Mouse (Mus musculus) liver, adult (tissue): ENCODE measurements at regions not wholly inside any gene's neighbourhood (a gene's known extent, or its start where the extent isn't known, plus 50 kb on each side); places are given as distances from the start of the nearest gene placed in this dataset.

Experiments
- GATA4 ChIP-seq: IDR thresholded peaks from 2 replicates; pipeline ENCODE4 v1.6.1; 2014; ENCODE audit warnings: mild to moderate bottlenecking, low read length; ENCODE audit not compliant: insufficient replicate concordance

DNA sequence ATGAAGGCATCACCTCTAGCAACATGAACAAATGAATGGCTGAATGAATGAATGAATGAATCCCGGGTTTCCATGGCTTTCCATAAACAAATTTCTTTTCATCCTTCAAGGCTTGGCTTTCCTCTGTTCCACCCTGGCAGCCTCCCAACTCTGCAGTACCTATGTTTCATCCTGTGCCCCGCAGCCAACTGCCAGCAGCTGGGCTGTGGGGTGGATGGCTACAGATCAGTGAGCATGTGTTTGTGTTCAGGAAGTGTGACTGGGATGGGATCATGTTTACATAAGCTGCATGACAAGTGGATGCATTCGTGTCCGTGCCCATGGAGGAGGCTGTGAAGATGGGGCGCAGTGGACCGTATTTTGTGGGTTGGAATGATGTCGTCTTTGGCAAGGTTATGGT lies 200.5 kb upstream of the Sulf2 start:
- no peak for TF ChIP-seq GATA4

DNA sequence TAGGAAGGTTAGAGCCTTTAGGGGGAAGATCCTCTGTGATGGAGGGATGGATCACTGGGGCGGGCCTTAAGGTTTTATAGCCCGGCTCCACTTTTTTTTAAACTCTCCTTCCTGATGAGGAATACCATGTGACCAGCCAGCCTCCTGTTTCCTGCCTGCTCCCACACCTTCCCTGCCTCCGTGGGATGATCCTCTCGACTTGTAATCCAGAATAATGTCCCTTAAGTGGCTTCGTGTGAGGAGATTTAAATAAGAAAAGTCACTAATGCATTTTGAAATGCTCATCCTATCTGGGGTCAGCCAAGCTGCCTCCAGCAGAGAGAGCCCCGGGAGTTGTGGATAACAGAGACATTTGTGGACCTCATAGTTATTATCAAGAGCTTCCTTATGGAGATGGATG lies 200.0 kb upstream of the Sulf2 start:
- TF ChIP-seq GATA4: no peak

DNA sequence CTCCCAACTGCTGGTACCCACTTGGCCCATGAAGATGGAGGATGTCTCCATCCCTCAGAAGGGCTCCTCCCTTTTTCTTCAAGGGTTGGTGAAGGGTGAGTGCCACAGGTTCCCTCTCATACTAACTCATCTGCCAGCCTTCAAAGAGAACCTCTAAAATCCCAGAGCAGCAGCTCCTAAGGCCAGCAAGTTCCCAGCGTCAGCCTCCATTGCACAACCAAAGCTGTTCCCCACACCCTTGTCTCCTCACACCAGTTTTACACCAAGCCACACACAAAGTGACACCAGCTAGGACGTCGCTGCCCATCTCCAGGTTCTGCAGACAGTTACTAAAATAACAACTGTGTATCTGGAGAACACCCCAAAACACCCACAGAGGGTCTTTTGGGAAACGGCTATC lies 198.9 kb upstream of the Sulf2 start:
- no peak for TF ChIP-seq GATA4

DNA sequence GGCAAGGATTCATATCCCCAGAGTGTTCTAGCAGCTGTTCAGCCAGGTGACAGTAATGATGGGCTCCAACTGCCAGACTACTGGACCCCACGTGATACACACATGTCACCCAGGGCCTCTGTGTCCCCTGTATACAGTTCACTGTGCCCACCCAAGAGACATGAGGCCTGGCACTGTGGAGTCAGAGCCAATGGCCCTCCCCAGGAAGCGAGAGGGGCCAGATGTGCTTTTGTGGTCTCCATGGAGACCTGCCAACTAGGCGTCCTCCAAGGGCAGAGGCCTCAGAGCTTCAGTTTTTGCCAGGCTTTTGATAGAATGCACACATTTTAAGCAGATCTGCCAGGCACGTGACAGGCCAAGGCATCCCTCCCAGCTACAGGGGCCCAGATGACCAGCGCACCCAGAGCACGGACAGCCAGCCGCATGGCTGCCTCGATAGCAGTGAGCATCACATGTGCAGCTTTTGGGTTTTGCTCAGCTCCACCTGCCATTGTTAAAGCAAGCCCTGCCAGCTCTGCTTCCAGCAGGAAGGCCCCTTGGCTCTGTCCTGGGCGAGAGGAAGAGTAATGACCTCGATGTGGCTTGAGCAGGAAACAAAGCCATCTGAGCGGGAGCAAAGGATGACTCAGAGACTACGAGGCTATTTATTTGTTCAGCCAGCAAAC lies 198.1 kb upstream of the Sulf2 start:
- TF ChIP-seq GATA4: no peak

DNA sequence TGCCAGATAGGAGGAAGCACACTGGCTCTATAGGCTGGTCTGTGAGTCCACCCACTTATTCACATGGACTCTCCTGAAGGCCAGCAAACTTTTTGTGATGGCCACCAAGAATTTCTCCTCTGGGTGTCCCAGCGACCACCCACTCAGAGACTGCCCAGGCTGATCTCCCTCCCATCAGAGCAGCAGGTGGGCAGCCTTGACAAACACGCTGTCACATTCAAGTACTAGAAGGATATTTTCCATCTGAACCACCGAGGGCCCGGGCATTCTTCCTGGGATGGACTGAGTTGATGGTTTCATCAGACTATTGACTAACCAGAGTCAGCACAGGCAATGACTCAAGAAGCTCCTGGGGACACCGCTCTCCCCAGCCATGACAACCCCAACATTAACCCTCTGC lies 196.5 kb upstream of the Sulf2 start:
- no peak for TF ChIP-seq GATA4

DNA sequence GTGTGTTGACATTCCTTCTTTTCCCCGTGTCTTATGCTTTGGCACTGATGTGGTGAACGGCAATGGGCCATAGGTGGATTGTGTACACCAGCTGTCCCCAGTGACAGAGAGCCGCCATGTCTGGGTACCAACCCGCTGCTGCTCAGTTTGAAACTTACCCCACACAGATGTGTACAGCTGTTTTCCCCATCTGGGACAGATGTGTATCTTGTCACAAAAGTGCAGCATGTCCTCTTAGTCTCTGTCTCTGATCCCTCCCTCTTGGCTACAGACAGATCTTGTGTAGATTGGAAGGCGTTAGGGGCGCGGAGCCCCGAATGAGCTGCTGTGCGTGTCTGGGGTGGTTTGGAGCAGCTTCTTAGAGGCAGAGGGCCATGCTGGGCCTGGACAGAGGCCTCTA lies 196.1 kb upstream of the Sulf2 start:
- TF ChIP-seq GATA4: no peak

DNA sequence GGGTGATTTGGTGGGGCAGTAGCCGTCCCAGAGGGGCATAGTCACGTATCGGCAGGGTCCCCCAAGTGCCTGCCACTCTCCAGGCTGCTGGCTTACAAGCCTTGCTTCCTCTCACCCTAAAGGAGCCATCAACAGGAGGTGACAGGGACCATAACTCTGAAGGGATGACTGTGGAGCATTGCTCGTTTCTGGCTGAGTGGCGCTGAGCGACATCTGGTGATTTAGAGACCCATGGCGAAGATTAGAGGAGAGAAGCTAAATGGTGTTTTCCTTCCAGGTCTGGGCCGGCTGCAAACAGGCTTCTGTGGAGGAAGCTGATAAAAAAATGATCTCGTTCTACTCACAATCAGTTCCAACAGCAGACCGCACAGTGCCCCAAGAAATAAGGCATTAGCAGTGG lies 193.2 kb upstream of the Sulf2 start:
- no peak for TF ChIP-seq GATA4

DNA sequence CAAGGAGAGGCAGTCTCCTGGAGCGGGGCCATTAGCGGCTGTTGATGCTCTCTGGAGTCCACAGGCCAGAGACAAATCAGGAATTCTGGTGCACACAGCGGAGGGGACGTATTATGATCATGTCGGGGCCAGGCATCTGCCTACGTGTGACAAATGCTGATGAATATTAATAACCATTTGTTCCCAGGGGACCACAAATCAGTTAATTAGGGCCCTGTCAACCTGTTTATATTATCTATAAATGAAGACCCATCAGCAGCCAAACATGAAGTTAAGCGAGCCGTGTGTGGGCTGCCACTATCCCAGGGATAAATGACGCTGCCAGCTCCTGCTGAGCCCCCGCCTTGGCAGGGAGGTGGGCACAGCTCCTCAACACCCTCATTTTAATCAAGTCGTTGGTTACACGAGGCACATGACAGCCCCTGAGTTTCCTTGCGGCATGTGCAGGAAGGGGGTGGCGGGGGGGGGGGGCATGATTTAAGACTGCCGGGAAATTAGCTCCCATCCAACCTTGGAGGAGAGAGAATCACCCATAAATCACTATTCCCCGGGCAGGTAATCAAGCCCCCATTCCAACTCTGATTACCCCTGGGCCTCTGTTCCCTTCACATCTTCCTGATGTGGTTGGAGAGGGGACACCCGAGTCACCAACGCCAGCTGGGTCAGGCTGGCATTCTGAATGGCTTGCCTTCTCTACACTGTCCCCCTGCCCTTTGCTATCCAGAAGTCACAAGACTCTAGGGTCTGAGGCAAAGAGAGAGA lies 191.1 kb upstream of the Sulf2 start:
- TF ChIP-seq GATA4: no peak

DNA sequence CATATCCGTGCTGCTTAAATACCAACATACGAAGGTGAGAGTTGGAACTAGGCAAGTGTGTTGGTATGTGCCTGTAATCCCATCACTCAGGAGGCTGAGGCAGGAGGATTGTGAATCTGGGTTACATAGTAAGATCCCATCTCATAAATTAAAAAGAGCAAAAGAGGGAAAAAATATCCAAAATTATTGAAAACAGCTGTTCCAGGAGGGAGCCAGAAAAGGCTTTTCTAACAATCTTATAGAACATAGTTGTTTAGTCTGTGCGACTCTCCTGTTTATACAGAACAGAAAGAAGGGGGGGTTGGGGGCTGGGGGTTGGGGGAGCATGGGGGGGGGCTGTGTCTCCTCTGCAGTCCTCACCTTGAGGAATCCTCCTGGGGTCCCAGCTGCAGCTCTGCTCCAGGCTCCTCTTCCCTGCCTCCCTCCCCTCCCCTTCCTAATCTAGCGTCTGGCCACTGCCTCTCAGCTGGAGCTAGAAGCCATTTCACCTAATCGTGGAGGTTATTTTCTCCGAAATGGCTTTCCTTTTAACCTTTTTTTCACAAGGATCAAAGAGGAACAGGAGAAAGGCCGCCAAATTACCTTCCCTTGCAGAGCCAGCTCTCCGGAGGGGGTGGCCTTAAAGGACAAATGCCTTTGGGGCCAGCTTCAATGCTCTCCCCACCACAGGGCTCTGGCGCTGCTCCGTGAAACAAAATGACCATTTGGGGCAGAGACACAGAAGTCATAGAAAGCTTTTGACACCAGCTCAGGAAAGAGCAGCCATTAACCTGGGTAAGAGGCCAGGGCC lies 188.3 kb upstream of the Sulf2 start:
- no peak for TF ChIP-seq GATA4

DNA sequence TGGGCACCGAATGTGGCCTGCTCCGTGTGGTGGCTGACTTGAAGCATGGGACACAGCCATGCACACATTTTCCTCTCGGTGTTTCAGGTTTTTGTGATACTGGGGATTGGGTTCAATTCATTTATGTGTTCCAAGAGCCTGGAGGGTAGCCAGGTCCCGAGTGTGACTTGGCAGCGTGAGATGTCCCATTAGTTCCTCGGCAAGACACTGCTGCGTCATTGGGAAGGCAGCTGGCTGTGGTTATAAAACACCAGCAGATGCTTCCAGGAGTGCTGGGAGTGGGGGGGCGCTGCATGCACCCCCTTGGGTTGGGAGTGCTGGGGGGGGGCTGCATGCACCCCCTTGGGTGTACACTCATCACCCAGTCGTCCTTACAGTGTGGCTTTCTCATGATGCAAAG lies 186.9 kb upstream of the Sulf2 start:
- no peak for TF ChIP-seq GATA4

DNA sequence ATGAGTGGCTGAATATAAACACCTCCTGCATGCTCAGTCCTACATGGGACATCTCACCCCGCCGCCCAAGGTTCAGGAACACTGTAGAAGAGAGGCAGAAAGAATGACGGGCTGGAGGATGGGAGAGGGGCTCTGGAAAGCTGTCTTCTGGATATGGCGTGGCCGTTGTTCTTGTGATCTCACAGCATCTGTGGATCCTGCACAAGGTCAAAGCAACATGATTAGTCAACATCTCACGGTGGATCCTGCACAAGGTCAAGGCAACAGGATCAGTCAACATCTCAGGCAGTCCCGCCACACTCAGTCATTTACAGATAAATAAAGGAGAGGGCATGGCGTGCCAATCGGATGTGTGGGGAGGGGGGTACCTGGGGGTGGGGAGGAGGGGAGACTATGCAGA lies 184.7 kb upstream of the Sulf2 start:
- TF ChIP-seq GATA4: no peak

DNA sequence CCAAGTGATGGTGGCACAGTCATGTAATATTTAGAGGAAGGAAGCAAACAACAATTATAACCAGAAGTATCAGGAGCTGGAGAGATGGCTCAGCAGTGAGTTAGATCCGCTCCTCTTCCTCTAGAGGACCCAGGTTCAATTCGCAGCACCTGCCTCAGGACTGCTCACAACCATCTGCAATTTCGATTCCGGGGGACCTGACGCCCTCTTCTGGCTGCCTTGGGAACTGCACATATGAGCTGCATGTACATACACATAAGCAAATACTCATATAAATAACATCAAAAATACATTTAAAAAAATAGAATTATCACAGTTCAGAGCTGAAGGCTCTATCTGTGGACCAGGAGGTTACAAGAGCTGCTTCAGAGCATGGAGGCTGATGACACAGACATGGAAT lies 184.0 kb upstream of the Sulf2 start:
- TF ChIP-seq GATA4: no peak

DNA sequence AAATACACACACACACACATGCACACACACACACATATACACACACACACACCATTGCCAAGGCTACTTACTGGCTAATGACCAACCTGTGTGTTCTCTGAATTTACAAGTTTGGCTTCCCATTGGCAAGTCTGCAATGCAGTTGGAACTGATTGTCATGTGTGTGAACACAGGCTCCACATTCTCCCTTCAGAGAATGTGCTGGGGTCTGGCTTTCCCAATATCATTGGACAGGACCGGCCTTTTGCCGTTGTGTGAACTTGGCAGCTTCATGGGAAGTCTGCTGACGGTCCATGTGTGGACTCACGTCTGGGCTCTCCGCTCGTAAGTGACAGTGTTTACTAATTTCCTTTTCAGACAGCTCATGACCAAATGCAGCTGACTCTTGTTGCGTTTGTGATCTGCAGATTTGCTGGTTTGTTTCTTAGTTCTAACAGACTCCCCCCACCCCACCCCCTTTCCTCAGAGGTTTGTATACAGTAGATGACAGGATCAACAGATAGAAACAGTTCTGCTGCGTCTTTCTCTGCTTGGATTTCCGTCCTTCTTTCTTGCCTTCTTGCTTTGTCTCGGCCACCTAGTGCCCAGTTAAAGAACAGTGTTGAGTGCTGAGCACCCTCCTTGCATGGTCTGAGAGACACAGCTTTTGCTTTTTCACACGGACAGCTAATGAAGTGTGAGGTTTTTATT lies 183.1 kb upstream of the Sulf2 start:
- TF ChIP-seq GATA4: no peak

DNA sequence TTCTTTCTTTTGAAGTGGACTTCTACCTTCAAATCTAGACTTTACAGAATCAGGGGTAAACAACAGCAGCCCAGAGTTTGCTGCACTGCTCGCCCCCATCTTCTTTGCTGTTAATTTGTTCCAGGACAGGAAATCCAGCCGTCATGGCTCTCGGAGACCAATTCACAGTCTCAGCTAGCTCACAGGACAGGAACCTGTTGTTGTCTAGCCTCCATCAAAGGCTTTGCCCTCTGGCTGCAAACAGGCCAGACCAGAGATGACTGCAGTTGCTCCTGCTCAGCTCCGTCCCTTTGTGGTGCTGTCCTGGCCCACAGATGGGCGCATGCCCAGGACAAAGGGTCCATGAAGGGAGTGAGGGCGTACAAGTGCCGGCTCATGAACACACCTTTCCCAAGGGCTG lies 182.2 kb upstream of the Sulf2 start:
- no peak for TF ChIP-seq GATA4

DNA sequence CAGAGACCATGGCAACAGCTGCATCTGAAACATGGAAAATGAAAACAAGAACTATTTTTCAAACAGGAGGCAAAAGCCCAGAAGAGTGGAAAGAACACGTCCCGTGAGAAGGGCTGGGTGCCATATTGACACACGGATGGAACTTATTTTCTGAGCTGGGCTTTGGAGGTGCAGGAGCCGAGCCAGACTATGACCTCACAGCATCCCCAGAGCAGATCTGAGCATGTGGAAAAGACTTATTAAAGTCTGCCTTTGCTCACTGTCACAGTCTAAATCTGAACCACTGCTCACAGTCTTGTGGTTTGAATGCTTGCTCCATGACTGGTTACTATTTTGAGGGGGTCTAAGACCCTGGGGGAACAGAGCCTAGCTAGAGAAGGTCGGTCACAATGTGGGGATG lies 180.2 kb upstream of the Sulf2 start:
- TF ChIP-seq GATA4: no peak
